Mouse (Mus musculus): ENCODE results near the gene Sirt2. TPM values are rescaled to one million over a fixed set of nuclear protein-coding genes. Genes with fewer than 3 reads are reported as not detected.

The Sirt2 gene
- total and polyA plus RNA-seq, 2 experiments = 15.1 to 52.9 TPM

DNA sequence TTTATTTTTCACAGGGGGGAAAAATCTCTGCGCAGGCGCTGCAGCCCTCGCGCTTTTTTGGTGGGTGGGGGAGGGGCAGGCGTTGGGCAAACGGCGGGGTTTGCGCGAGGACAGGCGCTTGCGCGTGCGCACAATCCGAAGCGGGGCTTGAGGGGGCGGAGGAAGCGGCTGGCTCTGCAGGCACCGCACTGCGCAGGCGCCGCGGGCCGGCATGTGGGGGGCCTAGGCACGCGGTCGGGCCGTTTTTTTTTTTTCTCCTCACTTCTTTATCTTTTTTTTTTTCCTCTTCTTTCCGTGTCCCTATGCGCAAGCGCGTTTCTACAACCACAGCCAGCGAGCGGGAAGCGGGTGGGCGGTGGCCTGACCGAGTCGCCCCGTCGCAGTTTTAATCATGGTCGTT lies 44.7 kb downstream of the Sirt2 start:
- peaks cover 37% of the 10 kb centered on the region for H3K36me3 ChIP-seq (ENCODE audit: control insufficient read depth, insufficient read depth, low read length)
- under 1% methylated on average over 40 of the region's 40 CpGs for WGBS
- peak; percentile 65 for DNase-seq (ENCODE audit: extremely low read depth, low read depth, low spot score)
- H3K27me3 ChIP-seq (ENCODE audit: control insufficient read depth, insufficient read depth, low read length) = no peaks in the 10 kb centered on the region
- H3K4me3 ChIP-seq (ENCODE audit: insufficient read depth, low read depth, low read length) = peak overlapping the region; percentile 73
- peak overlapping the region; percentile 93 for H3K9ac ChIP-seq (ENCODE audit: low read depth, low read length)
- peaks cover 7% of the 10 kb centered on the region for H3K4me1 ChIP-seq (ENCODE audit: control insufficient read depth, insufficient read depth, low read length)
- peaks cover 16% of the 10 kb centered on the region; the same call in 1 of the 2 replicates for H3K79me2 ChIP-seq (ENCODE audit: control insufficient read depth, insufficient read depth, low read length)
- H3K27ac ChIP-seq (replicated peaks; ENCODE audit: insufficient read depth, low read depth, low read length) = peak overlapping the region; percentile 77
- TF ChIP-seq CTCF (IDR thresholded peaks at IDR 0.05; ENCODE audit: low read depth, low read length) (no peak), POLR2A (IDR thresholded peaks at IDR 0.05; ENCODE audit: extremely low read depth, insufficient read depth, low read length) (no peak)

DNA sequence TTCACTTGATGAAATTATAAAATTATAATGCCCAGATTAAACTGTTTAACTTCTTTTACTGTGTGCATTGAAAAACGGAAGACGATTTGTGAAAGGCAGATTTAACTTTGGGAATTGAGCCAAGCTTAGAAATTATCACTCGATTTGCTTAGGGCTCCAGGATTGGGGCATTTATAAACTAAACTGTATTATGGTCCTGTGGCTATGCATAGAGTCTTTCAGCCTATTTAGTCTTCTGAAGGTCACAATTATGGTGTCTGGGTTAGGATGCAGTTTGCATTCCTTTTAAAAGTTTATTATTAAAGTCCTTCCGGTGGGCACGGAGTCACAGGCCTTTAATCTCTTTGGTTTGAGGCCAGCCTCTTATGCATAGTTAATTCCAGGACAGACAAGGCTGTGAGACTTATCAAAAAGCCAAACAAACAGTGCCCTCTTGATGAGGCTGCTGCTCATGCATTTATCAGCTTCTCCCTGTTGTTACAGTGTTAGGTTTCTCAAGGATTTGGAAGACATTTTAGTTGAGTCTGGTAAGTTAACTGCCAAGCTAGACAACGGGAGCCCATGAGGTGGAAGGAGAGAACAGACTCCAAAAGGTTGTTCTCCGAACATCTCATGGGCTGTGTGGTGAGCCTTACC lies 45.2 kb downstream of the Sirt2 start:
- peaks cover 43% of the 10 kb centered on the region for H3K36me3 ChIP-seq (ENCODE audit: control insufficient read depth, insufficient read depth, low read length)

DNA sequence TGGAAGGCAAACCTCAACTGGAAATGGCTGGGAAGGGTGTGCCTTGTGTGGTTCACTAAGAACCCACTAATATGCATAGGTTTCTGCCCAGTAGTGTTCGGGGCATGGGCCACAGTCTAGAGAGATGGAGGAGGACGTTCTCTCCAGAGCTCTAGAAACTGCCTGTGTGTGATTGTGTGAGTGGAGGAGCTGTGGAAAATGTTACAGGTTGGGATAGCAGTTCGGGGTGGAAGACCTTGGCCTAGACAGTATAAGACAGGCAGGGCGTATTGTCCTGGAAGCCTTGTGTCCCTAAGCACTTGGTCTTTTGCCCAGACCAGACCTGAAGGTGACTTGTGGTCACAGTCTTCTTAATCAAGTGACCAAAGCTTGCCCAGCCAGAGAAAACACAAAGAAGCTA lies 45.9 kb downstream of the Sirt2 start:
- H3K9ac ChIP-seq (ENCODE audit: low read depth, low read length) = peak overlapping the region; percentile 48
- no peaks in the 10 kb centered on the region for H3K27me3 ChIP-seq (ENCODE audit: control insufficient read depth, insufficient read depth, low read length)
- TF ChIP-seq POLR2A (IDR thresholded peaks at IDR 0.05; ENCODE audit: extremely low read depth, insufficient read depth, low read length) (no peak), CTCF (IDR thresholded peaks at IDR 0.05; ENCODE audit: low read depth, low read length) (no peak)
- peak overlapping the region; percentile 33 for H3K27ac ChIP-seq (replicated peaks; ENCODE audit: insufficient read depth, low read depth, low read length)
- H3K79me2 ChIP-seq (ENCODE audit: control insufficient read depth, insufficient read depth, low read length) = peaks cover 18% of the 10 kb centered on the region; the same call in 1 of the 2 replicates
- peak overlapping the region; percentile 7; the same call in 1 of the 2 replicates for H3K4me3 ChIP-seq (ENCODE audit: insufficient read depth, low read depth, low read length)
- H3K36me3 ChIP-seq (ENCODE audit: control insufficient read depth, insufficient read depth, low read length) = peaks cover 49% of the 10 kb centered on the region
- H3K4me1 ChIP-seq (ENCODE audit: control insufficient read depth, insufficient read depth, low read length) = peaks cover 9% of the 10 kb centered on the region
- peak; percentile 42 for DNase-seq (ENCODE audit: extremely low read depth, low read depth, low spot score)
- WGBS = 9% methylated on average over 4 of the region's 4 CpGs

More for the DNA sequence above, 45.2 kb downstream of the Sirt2 start:
- peak overlapping the region; percentile 42; the same call in 1 of the 2 replicates for H3K27ac ChIP-seq (replicated peaks; ENCODE audit: insufficient read depth, low read depth, low read length)
- no peak for DNase-seq (ENCODE audit: extremely low read depth, low read depth, low spot score)
- TF ChIP-seq POLR2A (IDR thresholded peaks at IDR 0.05; ENCODE audit: extremely low read depth, insufficient read depth, low read length) (no peak), CTCF (IDR thresholded peaks at IDR 0.05; ENCODE audit: low read depth, low read length) (no peak)
- H3K9ac ChIP-seq (ENCODE audit: low read depth, low read length) = peak overlapping the region; percentile 71
- H3K79me2 ChIP-seq (ENCODE audit: control insufficient read depth, insufficient read depth, low read length) = peaks cover 18% of the 10 kb centered on the region; the same call in 1 of the 2 replicates
- peak overlapping the region; percentile 73 for H3K4me3 ChIP-seq (ENCODE audit: insufficient read depth, low read depth, low read length)
- H3K4me1 ChIP-seq (ENCODE audit: control insufficient read depth, insufficient read depth, low read length) = peaks cover 7% of the 10 kb centered on the region
- 0% methylated on average over 7 of the region's 7 CpGs for WGBS
- H3K27me3 ChIP-seq (ENCODE audit: control insufficient read depth, insufficient read depth, low read length) = no peaks in the 10 kb centered on the region

DNA sequence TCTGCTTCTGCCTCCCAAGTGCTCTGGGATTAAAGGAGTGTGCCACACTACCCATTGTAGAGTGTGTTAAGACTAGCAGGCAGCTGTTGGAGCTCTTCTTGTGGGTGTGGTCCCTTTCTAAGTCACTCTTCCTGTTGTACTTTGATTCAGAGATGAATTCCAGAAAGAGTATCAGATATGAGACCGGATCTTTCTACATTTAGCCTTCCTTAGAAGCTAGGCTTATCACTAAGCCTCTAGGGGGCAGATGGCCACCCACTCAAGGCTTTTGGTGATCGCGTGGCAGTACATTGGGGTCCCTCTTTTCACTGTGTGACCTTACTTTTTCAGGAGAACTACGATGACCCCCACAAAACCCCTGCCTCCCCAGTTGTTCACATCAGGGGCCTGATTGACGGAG lies 46.4 kb downstream of the Sirt2 start:
- no peak for DNase-seq (ENCODE audit: extremely low read depth, low read depth, low spot score)
- no peak overlapping the region for H3K4me3 ChIP-seq (ENCODE audit: insufficient read depth, low read depth, low read length)
- peaks cover 18% of the 10 kb centered on the region; the same call in 1 of the 2 replicates for H3K79me2 ChIP-seq (ENCODE audit: control insufficient read depth, insufficient read depth, low read length)
- H3K36me3 ChIP-seq (ENCODE audit: control insufficient read depth, insufficient read depth, low read length) = peaks cover 55% of the 10 kb centered on the region
- 60% methylated on average over 5 of the region's 5 CpGs for WGBS
- H3K27me3 ChIP-seq (ENCODE audit: control insufficient read depth, insufficient read depth, low read length) = no peaks in the 10 kb centered on the region
- H3K4me1 ChIP-seq (ENCODE audit: control insufficient read depth, insufficient read depth, low read length) = peaks cover 8% of the 10 kb centered on the region
- no peak overlapping the region; the same call in 1 of the 2 replicates for H3K9ac ChIP-seq (ENCODE audit: low read depth, low read length)
- peak overlapping the region; percentile 33; the same call in 1 of the 2 replicates for H3K27ac ChIP-seq (replicated peaks; ENCODE audit: insufficient read depth, low read depth, low read length)
- TF ChIP-seq POLR2A (IDR thresholded peaks at IDR 0.05; ENCODE audit: extremely low read depth, insufficient read depth, low read length) = no peak

DNA sequence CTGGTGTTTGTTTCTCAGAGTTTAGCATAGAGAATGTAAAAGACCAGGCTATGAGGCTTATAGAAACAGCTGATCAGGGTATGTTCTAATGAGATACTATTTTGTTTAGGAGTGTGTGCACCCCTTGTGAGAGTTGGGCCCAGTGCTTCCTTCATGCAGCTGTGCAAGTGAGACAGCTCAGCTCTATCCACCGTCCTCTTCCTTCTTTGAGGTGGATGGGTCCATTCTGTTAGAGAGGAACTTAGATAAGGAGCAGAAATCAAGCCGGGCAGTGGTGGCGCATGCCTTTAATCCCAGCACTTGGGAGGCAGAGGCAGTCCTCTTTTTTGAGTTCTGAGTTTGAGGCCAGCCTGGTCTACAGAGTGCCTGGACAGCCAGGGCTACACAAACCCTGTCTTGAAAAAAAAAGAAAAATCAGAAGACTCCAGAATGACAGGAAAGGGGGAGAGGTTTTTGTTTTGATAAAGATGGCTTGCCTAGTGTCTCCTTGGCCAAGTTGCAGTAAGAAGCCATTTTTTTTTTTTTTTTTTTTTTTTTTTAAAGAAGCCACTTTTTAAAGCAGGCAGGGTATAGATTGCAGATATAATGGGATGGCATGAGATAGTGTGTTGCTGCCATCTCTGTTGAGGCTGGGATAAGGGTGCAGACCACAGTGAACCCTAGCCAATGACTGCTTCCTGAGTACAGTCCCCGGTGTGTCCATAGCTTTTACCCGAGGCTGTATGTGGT lies 47.9 kb downstream of the Sirt2 start:
- DNase-seq (ENCODE audit: extremely low read depth, low read depth, low spot score) = no peak
- 72% methylated on average over 5 of the region's 5 CpGs for whole genome bisulfite sequencing
- Histone ChIP-seq H3K4me3 (ENCODE audit: insufficient read depth, low read depth, low read length) (no peak overlapping the region), H3K4me1 (ENCODE audit: control insufficient read depth, insufficient read depth, low read length) (peaks cover 11% of the 10 kb centered on the region), H3K27ac (replicated peaks; ENCODE audit: insufficient read depth, low read depth, low read length) (no peak overlapping the region), H3K27me3 (ENCODE audit: control insufficient read depth, insufficient read depth, low read length) (no peaks in the 10 kb centered on the region), H3K9ac (ENCODE audit: low read depth, low read length) (no peak overlapping the region), H3K79me2 (ENCODE audit: control insufficient read depth, insufficient read depth, low read length) (peaks cover 18% of the 10 kb centered on the region; the same call in 1 of the 2 replicates), H3K36me3 (ENCODE audit: control insufficient read depth, insufficient read depth, low read length) (peaks cover 67% of the 10 kb centered on the region)
- TF ChIP-seq CTCF (IDR thresholded peaks at IDR 0.05; ENCODE audit: low read depth, low read length) (no peak), POLR2A (IDR thresholded peaks at IDR 0.05; ENCODE audit: extremely low read depth, insufficient read depth, low read length) (no peak)
